Mouse (Mus musculus) embryonic facial prominence, embryonic 11.5 days (tissue): ENCODE data around the gene Cfap58. TPM values are rescaled to one million over a fixed set of nuclear protein-coding genes. Genes with fewer than 3 reads are reported as not detected.

Experiments
- ATAC-seq: fragments of 200-750 bp; cut with Nextera tagmentation; replicated peaks from 2 replicates; pipeline ENCODE4 v1.8.0; 2017; ENCODE audit warnings: low read depth; ENCODE audit not compliant: insufficient number of reproducible peaks, low FRiP score, low TSS enrichment
- DNase-seq: peaks from one replicate; pipeline ENCODE4 v3.0.0-alpha.2; 2015; ENCODE audit warnings: low spot score
- H3K27ac ChIP-seq: fragments of 300-500 bp; sonication (generic); replicated peaks from 2 replicates; pipeline ENCODE4 v1.5.1; 2014; ENCODE audit warnings: mild to moderate bottlenecking, low read depth, low read length, control low read depth
- H3K27me3 ChIP-seq: fragments of 300-500 bp; sonication (generic); 2 replicates; pipeline ENCODE4 v1.6.1; 2014; ENCODE audit warnings: mild to moderate bottlenecking, low read length, moderate library complexity, mixed read lengths; ENCODE audit not compliant: control insufficient read depth, insufficient read depth
- H3K36me3 ChIP-seq: fragments of 300-500 bp; sonication (generic); replicated peaks from 2 replicates; pipeline ENCODE4 v1.6.1; 2014; ENCODE audit warnings: low read depth, mild to moderate bottlenecking, low read length, moderate library complexity, mixed read lengths; ENCODE audit not compliant: control insufficient read depth, insufficient read depth
- H3K4me1 ChIP-seq: fragments of 300-500 bp; sonication (generic); 2 replicates; pipeline ENCODE4 v1.6.1; 2014; ENCODE audit warnings: low read length, mixed read lengths; ENCODE audit not compliant: control insufficient read depth, insufficient read depth
- H3K4me2 ChIP-seq: fragments of 300-500 bp; sonication (generic); 2 replicates; pipeline ENCODE4 v1.6.1; 2014; ENCODE audit warnings: low read depth, mild to moderate bottlenecking, control low read depth, low read length, moderate library complexity
- H3K4me3 ChIP-seq: fragments of 300-500 bp; sonication (generic); 2 replicates; pipeline ENCODE4 v1.5.1; 2014; ENCODE audit warnings: low read depth, low read length, control low read depth
- H3K9ac ChIP-seq: fragments of 300-500 bp; sonication (generic); replicated peaks from 2 replicates; pipeline ENCODE4 v1.6.1; 2014; ENCODE audit warnings: mild to moderate bottlenecking, control low read depth, low read length
- H3K9me3 ChIP-seq: fragments of 300-500 bp; sonication (generic); replicated peaks from 2 replicates; pipeline ENCODE4 v1.6.1; 2016; ENCODE audit warnings: mild to moderate bottlenecking, low read length, inconsistent platforms, mixed read lengths; ENCODE audit not compliant: control insufficient read depth
- WGBS: fragments of 180-500 bp; shearing (Covaris S2); extraction: QIAGEN DNeasy Blood & Tissue Kit; methylation state at CpG from one replicate; pipeline ENCODE4 v1.1.7; 2014; 5-methylcytosine and 5-hydroxymethylcytosine counted together
- polyA plus RNA-seq: library from polyadenylated mRNA; unstranded; fragments of >200 nt; fragmentation: Nextera tagmentation; extraction: Ambion mirVana; gene quantifications from 2 replicates; pipeline ENCODE4 v1.2.1, GENCODE M21; 2014

Gene Cfap58
- polyA plus RNA-seq, 1 experiment from 2014 or later: not detected

DNA sequence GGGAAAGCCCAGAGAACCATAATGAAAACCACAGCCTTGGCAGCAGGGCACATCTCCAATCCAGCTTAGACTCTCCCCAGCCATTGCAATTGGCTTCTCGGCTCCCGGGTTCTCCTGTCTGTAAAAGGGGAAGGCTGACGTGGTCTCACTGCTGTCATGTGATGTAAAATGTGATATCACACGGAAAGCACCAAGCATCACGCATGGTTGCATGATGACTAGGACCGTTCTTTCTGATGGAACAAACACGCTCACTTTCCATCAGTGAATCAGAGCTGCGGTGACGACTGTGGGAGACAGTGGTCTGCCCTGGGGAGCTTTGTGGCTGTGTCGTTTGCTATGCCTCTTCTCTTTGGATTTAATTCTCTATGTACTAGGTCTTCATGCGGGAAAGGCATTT lies 50.5 kb downstream of the Cfap58 start:
- Histone ChIP-seq H3K4me2 (no peak overlapping the region), H3K36me3 (no peaks in the 10 kb centered on the region), H3K4me1 (no peaks in the 10 kb centered on the region), H3K27ac (no peak overlapping the region), H3K9me3 (no peaks in the 10 kb centered on the region), H3K27me3 (no peaks in the 10 kb centered on the region), H3K9ac (no peak overlapping the region), H3K4me3 (no peak overlapping the region)
- WGBS: 81% methylated on average over 11 of the region's 11 CpGs
- ATAC-seq (no peak), DNase-seq (no peak)

DNA sequence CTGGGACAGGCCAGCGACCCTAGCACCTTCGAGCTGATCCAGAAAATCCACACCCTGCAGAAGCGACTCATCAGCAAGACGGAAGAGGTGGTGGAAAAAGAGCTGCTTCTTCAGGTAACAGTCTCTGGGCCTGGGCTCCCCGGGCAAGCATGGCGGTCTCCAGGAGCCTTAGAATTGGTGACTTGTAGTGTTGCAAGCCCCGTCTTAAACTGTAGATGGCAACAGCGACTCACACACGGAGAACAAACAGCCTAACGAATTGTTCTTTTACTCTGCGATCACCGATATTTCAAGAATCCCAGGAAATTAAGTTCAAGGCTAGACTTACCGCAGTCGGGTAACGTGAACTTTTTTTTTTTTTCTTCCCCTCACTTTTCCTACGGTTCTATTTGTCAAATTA lies 51.0 kb downstream of the Cfap58 start:
- no peaks in the 10 kb centered on the region for H3K27me3 ChIP-seq
- peak; percentile 64 for DNase-seq

DNA sequence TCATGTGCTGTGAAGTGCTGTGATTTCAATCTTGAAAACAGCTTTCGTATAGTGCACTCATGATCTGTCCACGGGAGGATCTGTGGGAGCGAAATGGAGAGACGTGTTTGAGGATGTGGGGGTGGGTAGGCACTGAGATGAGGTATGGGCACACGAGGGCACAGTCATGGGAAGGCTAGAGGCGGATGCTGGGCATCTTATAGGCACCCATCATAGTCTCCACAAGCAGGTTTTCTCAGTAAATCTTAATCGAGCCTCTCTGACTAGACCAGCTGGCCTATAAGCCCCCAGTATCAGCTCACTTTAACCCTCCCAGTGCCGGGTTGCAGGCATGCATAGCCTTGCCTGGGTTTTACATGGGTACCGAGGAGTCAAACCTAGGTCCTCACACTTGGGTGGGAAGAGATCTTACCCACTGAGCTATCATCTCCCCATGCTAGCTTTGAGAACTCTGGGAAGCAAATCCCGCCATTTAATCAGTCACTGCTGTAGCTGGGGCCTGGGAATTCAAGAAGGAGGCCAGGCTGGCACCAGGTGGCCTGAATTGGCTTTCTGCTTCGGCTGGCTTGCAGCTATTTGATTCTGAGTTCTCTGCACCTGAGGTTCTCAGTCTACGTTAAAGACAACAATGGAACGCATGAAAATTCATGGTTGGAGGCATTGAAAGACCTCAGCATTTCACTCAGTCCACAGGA lies 51.6 kb downstream of the Cfap58 start:
- ATAC-seq (peak; percentile 44), DNase-seq (no peak)
- no peak overlapping the region for H3K4me2 ChIP-seq
- no peak overlapping the region for H3K4me3 ChIP-seq
- no peaks in the 10 kb centered on the region for H3K27me3 ChIP-seq
- no peaks in the 10 kb centered on the region for H3K36me3 ChIP-seq
- H3K9ac ChIP-seq: no peak overlapping the region; the same call in 1 of the 2 replicates
- 69% methylated on average over 13 of the region's 13 CpGs for WGBS
- no peaks in the 10 kb centered on the region for H3K4me1 ChIP-seq
- no peaks in the 10 kb centered on the region for H3K9me3 ChIP-seq
- no peak overlapping the region for H3K27ac ChIP-seq

More for the DNA sequence above, 51.0 kb downstream of the Cfap58 start:
- H3K4me1 ChIP-seq: no peaks in the 10 kb centered on the region
- 32% methylated on average over 16 of the region's 16 CpGs for WGBS
- no peak overlapping the region for H3K9ac ChIP-seq
- no peak overlapping the region for H3K4me3 ChIP-seq
- no peaks in the 10 kb centered on the region for H3K36me3 ChIP-seq
- no peak overlapping the region for H3K4me2 ChIP-seq
- no peak overlapping the region for H3K27ac ChIP-seq
- no peaks in the 10 kb centered on the region for H3K9me3 ChIP-seq
- ATAC-seq: no peak

DNA sequence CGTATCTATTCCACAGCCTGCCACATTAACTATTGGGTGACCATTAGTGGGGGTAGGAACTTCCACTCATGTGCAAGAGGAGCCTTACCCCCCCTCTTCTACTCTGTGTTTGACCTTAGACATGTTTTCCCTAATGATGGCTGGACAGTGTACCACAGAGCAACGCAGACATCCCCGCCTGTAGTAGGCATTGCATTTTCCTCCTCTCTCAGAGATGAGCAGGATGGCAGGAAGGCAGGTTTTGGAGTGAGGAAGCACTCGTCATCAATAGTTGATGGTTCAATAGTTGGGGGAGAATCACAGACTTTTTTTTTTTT lies 52.1 kb downstream of the Cfap58 start:
- no peaks in the 10 kb centered on the region for H3K4me1 ChIP-seq
- WGBS: 86% methylated on average over 4 of the region's 4 CpGs
- H3K36me3 ChIP-seq: no peaks in the 10 kb centered on the region
- H3K4me3 ChIP-seq: no peak overlapping the region
- H3K27ac ChIP-seq: no peak overlapping the region
- H3K9me3 ChIP-seq: no peaks in the 10 kb centered on the region
- no peak overlapping the region for H3K4me2 ChIP-seq
- no peaks in the 10 kb centered on the region for H3K27me3 ChIP-seq
- ATAC-seq (0 out of 2 replicates have a peak, but pooled peaks have one; percentile 34), DNase-seq (no peak)
- H3K9ac ChIP-seq: no peak overlapping the region

DNA sequence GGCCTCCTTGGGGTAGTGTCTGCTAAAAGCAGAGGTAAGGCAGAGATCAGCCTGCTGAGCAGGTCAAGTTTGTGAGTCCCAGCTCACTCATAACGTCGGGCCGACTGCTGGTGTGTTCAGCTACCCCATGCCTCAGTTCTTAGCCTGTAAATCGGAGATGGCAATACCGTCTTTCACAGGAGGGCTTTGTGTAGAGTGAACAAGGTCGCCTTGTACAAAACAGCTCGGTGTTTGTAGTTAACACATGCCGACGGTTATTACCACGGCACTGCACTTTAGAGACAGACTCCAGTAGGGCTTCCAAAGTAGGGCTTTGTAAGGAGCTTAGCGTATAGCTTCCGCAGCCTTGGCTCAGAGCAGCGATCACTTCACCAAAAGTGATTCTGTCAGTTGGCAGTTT lies 63.8 kb downstream of the Cfap58 start:
- Histone ChIP-seq H3K27ac (no peak overlapping the region), H3K4me3 (no peak overlapping the region), H3K9me3 (no peaks in the 10 kb centered on the region), H3K4me1 (no peaks in the 10 kb centered on the region), H3K9ac (no peak overlapping the region), H3K27me3 (no peaks in the 10 kb centered on the region), H3K4me2 (no peak overlapping the region), H3K36me3 (no peaks in the 10 kb centered on the region)
- ATAC-seq (no peak), DNase-seq (no peak)
- 83% methylated on average over 13 of the region's 13 CpGs for WGBS

DNA sequence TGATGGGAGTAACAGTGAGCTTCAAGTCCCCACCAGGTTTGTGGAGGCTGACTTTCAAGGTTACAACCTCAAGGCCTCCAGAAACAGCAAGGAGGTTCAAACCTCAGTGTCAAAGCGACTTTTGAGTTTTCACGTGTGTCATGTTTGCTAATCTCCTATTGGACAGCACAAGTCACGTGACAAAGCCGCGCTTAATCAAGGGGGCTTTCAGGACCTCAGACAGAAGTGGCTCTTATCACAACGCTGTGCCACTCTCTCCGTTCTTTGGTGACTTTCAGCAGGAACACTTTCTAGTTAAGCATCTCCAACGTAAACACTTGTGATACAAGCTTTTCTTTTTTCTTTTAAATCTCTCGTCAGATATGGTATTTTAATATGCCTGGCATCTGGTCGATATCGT lies 64.3 kb downstream of the Cfap58 start:
- no peak overlapping the region for H3K4me3 ChIP-seq
- 90% methylated on average over 11 of the region's 11 CpGs for WGBS
- H3K9ac ChIP-seq: no peak overlapping the region
- H3K36me3 ChIP-seq: no peaks in the 10 kb centered on the region
- no peak overlapping the region for H3K27ac ChIP-seq
- no peak for ATAC-seq
- H3K4me2 ChIP-seq: no peak overlapping the region
- H3K9me3 ChIP-seq: no peaks in the 10 kb centered on the region
- DNase-seq: no peak
- H3K27me3 ChIP-seq: no peaks in the 10 kb centered on the region
- no peaks in the 10 kb centered on the region for H3K4me1 ChIP-seq

DNA sequence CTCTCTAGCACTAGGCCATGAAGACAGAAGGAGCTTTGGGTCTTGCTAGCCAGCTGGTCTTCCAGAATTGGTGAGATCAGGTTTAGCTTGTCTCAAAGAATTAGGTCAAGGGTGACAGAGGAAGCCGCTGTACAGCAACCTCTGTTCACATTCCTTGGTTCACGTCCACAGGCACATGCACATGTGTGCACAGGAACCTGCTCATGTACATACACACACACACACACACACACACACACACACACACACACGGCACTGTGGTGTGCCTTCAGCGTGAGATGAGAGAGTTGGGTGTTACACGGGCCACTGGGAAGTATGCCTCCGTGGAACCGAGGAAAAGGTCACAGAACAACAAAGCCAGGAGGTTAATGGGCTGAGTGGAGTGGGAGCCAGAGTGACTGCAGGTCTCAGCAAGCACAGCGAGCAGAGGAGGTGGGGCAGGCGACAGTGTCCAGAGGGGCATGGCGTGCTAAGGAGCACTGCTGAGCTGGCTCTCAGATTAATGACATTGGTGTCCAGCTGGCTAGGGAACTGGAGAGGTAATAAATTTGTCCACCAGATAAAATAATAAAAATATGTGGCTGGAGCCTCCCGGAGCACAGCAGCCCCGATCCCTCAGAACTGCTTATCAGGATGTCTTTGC lies 71.4 kb downstream of the Cfap58 start:
- no peak for DNase-seq
- Histone ChIP-seq H3K9me3 (no peaks in the 10 kb centered on the region), H3K36me3 (no peaks in the 10 kb centered on the region), H3K27me3 (no peaks in the 10 kb centered on the region), H3K4me1 (no peaks in the 10 kb centered on the region), H3K4me3 (no peak overlapping the region), H3K4me2 (no peak overlapping the region), H3K9ac (no peak overlapping the region), H3K27ac (no peak overlapping the region)
- no peak for ATAC-seq
- WGBS: 63% methylated on average over 12 of the region's 12 CpGs

DNA sequence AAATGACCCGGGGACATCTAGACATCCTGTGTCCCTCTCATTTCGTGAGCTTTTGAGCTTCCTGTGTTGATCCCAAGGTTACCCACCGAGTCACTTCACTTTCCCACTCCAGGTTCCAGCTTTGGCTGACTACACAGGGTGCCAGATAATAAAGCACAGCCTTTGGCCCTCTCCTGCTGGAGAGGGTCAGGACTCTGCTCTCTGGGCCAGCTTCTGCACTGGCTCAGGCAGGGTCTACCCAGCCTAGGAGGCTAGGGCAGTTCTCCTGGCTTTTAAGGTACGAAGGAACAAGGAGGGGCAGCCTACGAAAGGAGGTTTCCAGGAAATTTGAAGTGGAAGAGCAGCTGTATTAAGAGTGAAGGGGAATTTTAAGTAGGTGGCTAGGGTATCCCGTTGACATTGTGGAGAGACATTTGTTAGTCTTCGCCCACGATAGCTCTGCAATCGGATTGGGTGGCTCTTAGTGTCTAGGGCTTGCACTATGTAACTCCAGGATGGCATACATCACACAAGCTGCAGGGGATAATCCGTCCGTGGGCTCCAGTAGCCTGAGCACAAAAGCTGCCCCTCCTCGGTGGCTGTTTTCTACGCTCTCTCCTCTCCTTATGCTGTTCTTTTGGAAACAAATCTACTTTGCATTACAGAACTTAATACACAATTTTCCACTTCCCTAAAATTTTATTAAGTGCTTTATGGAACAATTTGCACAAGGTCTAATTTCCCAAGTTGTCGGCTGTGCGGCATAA lies 72.3 kb downstream of the Cfap58 start:
- Histone ChIP-seq H3K4me3 (no peak overlapping the region), H3K36me3 (no peaks in the 10 kb centered on the region), H3K4me2 (no peak overlapping the region), H3K27ac (no peak overlapping the region), H3K9me3 (no peaks in the 10 kb centered on the region), H3K9ac (no peak overlapping the region), H3K27me3 (no peaks in the 10 kb centered on the region), H3K4me1 (no peaks in the 10 kb centered on the region)
- WGBS: 80% methylated on average over 15 of the region's 15 CpGs
- no peak for ATAC-seq
- DNase-seq: no peak
